Mouse (Mus musculus): ENCODE results near the gene Ambra1.
A peak's percentile ranks its signal among the peaks of the same experiment; 100 is the strongest.

Ambra1 gene

DNA sequence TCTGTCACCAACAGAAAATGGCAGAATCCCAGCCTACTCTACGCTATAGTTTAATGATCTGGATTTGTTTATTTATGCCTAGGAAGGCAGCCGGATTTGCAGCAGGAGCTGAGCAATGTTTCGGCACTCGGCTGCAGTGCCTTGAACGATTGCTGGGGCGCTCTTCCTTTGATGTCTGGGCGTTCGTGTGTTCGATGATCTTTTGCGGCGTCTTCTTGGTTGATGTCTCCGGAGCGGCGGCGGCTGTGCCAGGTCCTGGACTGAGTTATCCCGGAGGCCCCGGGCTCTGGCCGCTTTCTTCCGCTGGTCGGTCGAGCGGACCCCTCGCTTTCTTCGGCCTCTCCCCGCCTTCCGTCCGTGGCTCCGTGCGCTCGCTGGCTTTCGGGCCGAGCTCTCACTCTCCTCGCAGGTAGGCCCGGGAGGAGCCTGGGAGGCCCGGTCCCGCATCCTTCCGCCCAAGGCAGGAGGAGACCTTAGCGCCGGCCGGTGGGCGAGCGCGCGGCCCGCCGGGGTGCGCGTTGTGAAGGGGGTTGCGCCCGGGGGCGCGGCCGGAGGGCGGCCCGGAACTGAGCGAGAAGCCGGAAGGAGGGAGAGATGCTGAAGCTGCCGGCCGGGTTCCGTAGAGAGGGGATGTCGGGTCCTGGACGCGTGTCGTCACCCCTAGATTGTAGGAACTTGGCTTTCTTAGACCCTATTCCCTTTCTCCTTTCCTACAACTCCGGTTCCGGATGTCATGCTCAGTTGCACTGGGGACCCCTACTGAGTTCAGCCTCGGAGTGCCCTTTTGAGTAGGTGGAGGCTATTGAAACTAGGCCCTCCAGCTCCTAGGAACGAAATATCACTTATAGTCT, at the start of gene Ambra1:
Gene Ambra1 (plus strand): TSS at position 164 of the 851 bp plus-strand sequence.
- peak; percentile 98 for DNase-seq

DNA sequence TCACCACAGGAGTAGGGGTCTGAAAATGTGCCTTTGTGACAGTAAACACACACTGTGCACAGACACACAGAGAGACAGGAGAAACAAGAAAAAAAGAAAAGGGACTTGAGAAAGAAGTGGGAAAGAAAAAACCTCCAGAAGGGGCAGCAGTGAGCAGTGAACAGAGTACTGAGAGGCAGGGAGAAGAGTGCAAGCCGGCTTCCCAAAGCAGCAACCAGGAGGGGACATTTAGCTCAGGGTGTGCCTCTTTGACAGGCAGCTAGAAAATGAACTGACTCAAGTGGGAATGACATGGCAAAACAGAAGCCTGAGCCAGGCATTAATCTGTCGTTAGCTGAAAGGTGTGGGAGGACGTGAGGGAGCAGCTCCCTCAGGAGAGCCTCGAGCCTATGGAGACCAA, 47.1 kb upstream of the Ambra1 start:
- DNase-seq, result peak; percentile 91

DNA sequence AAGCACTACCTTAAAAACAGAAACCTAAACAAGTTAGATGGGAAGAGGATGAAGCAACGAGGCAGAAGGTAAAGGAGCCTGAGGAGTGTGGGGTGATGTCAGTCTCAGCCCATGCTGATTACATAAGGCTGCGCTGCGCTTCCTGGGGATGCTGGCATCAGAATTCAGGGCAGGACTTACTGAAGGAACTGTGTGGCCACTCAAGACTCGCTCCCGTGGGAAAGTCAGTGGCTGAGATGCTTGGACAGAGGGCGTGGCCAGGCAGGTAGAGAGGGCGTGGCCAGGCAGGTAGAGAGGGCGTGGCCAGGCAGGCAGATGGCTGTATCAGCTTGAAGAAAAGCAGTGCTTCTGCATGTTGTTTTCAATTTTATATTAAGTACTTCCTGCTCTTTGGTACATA, 46.0 kb upstream of the Ambra1 start:
- DNase-seq, result peak; percentile 84

DNA sequence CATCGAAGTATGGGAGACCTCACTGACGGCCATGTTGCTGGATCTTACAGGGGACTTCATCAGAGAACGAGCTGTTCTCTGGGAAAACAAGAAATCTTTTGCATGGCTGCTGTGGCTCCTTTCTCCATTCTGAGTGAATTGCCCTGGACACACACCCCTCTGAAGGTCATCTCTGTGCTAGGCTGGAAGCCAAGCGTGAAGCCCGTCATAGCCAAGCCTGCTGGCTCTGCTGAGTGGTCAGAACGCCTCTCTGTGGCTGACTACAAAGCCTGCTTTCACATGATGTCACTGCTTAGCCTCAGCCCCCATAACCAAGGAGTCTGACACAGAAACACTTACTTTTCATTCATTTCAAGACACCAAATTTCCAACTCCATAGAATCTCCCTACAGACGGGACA, 40.5 kb upstream of the Ambra1 start:
- DNase-seq, result peak; percentile 97

DNA sequence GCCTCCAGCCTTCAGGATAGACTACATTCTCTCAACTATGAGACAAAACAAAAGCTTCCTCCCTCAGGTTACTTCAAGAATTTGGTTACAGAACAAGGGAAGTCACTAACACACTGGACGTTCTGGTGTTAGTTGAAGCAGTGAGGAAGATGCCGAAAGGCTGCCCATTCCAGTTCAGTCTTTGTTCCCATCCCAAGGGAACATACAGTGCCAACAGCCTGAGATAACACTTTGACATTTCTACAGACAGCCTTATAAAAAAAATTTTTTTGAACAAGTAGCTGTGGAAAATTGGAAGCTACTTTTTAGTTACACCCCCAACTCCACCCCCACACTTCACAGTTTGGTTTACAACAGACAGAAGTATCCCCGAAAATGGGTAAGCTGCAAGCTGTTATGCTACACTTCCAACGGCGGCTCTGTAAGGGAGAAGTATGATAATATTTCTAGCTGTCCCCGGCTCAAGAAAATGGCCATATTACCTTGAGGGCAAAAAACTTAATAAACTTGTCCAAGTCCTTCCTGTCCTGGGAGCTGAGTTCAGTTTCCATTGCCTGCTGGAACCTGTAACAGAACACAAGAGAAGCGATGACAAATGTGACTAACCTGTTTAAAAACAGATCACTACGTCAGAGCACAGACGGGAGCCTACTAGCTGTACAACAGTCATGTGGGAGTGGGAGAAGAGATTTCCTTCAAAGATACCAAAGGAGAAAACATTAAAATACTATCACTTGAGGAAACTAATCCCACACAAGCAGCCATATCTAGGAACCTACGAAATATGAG, 34.3 kb upstream of the Ambra1 start:
- DNase-seq, result peak; percentile 81

DNA sequence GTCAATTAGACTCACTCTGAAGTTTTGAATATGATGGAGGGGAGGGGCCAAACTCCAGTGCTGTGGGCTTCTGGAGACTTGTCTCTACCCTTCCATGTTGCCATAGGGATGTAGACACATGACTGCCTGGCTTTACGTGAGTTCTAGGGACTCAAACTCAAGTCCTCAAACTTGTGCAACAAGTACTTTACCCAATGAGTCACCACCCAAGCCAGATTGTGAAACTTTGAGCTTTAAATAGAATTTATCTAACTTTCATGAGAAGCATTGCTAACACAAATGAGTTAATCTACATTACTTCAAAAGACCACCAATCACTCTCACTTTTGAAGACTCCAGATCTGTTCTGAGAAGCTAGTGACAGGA, 33.7 kb upstream of the Ambra1 start:
- peak; percentile 84 for DNase-seq

DNA sequence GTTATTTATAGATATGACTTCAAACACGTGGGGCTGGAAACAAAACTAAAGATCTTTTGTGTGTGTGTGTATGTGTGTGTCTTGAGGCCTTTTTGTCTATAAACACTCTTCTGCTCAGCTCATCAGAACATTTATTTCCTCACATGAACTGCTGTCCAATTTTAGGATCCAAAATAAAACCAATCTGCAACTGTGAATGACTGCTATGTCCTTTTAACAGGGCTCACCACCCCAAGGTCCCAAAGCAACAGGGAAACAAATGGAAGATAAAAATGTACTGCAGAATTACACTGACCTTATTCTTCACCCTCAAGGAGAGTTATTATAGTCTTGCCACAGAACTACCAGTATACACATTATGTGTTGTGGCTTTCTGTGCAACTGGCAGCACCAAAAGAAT, 30.7 kb upstream of the Ambra1 start:
- peak; percentile 69 for DNase-seq

DNA sequence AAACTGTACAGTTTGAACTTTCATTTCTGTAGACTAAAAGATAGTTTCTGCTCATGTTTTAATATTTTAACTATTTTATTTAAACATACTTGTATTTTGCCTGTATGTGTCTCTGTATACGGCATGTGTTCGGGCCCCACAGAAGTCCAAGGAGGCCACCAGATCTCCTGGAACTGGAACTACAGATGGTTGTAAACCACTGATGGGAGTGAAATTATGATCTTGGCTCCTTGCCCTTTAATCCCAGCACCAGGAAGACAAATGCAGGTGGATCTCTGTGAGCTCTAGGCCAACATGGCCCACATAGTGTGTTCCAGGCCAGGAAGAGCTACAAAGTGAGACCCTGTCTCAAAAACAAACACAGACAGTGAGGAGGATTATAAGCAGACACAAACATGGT, 28.6 kb upstream of the Ambra1 start:
- peak; percentile 63 for DNase-seq

DNA sequence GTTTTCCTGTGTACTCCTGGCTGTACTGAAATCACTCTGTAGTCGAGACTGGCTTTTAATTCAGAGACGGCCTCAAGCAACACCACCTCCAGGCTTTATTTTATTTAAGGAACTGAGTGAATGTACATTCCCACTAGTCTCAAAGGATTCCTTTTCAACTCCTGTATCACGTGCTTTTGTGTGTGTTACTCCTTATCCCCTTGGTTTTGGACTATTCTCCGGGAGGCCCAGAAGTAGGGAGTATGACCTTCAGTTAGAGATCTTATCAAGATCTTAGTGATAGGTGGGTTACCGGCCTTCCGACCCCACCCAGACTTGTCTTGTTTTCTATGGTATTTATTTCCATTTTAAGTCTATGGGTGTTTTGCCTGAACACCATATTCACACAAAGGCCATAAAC, 24.2 kb upstream of the Ambra1 start:
- DNase-seq, result peak; percentile 29

DNA sequence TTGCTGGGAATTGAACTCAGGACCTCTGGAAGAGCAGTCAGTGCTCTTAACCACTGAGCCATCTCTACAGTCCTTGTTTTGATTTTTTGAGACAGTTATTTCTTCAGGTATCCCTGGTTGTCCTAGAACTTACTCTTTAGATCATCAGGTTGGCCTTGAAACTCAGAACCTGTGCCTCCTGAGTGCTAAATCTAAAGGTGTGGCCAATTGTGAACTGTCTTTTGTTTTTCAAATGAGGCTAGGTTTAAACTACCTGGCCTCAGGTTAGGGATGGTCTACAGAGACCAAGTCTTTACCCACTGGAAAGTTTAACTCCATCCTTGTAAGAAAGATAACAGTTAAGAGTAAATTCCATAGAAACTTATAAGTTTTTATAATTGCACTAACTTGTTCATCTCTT, 23.5 kb upstream of the Ambra1 start:
- DNase-seq, result peak; percentile 3

DNA sequence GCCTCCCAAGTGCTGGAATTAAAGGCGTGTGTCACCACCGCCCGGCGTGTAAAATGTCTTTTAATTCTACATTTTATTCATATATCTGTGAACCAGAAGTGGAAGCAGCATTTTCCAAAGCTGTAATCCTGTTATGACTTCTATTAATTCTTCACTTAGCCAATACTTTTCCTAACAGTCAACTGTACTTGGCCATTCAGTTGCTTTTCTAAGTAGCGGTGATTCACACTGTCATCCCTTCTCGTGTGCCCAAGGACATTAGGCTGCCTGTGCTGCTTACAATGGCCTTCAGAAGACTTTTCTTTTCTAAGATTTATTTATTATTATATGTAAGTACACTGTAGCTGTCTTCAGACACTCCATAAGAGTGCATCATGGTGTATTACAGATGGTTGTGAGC, 21.6 kb upstream of the Ambra1 start:
- DNase-seq, result peak; percentile 54

DNA sequence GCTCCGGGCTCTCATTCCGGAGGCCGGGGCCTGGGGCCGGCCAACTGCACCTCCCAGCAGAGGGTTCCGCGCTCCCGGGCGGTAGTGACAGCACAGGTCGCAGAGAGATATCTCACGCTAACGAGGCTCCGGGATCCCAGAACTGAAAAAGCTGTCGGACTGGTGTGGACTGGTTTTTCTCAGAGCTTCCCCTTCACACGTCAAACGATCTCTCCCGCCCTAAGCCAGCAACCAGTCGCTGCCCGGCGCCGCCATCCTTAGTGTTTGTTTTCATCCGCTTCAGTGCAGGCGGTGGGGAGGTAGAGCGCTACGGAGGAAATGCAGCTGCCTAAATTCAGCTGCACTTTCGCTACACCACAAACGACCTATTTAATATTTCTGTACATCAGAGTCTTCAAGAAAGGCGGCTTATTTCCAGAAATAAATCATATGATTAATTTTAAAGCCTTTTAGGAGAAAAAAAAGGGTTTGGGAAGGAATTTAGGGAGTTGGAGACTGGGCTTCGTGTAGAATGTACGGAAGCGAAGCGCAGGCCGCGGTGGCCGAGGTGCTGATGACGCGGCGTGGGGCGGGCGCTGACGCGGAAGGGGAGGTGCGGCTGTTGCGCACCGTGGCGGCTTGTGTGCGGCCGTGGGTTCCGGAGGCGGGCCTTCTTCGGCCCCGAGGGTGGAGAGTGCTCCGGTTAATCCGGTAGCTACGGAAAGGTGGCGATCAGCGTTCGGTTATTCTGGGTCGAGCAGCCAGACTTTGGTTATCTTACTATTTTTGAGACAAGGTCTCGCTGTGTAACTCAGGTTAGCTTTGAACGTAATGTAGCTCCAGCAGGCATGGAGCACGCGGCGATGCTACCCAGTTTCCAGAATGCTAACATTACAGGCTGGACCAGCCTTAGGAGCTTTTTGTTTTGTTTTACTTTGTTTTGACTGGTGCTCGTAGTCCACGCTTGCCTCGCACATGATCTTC, 19.4 kb upstream of the Ambra1 start, which contains the start of the genes Atg13 and Harbi1:
Gene Atg13 (minus strand): TSS at position 305 of the 963 bp plus-strand sequence.
Gene Harbi1 (plus strand): TSS at position 581 of the 963 bp plus-strand sequence.
- DNase-seq, result peak; percentile 99

DNA sequence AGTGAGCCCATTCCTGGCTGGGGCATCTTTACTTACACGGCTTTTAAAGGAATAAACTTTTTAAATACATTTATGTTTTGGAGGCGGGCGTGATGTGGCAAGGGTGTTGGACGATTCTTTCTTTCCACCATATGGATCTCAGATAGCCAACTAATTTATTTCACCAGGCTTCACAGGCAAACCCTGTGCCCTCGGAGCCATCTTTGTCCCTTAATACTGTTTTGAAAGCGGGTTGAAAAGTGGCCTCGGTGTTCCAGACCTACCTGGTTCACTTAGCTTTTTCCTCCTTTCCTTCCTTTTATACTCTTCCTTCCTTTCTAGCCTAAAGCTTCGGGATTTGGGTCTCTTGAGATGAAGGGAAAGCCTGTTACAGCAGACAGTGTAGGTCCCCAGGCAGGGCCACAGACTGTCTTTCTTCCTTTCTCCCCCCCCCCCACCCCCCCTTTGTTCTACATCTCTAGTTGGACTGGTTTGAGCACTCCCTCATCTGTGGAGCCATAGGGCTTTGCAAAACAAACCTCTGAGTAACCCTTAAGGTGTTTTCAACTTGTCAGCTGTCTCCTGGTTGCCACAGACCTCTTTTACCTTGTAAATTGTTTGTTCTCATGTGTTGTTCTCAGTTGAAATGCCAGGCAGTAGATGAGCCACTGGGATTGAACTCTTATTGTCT, 18.5 kb upstream of the Ambra1 start:
- DNase-seq, result peak; percentile 75

DNA sequence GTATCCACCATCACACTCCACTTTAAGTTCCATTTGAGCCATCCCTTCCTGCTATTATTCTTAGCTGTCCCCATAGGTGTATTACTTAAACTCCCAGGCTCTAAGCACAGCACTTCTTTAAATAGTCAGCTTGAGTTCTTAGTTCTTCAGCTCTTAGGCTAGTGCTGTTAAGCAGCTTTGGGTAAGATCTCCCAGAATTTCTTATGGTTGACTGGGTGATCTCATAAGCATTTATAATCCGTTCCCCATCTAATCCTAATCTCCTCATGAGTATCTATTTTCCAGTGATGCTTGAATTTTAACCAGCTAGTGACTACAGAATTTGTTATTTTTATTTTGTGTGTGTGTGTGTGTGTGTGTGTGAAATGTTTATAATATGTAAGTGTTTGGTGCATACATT, 15.0 kb upstream of the Ambra1 start:
- no peak for DNase-seq

DNA sequence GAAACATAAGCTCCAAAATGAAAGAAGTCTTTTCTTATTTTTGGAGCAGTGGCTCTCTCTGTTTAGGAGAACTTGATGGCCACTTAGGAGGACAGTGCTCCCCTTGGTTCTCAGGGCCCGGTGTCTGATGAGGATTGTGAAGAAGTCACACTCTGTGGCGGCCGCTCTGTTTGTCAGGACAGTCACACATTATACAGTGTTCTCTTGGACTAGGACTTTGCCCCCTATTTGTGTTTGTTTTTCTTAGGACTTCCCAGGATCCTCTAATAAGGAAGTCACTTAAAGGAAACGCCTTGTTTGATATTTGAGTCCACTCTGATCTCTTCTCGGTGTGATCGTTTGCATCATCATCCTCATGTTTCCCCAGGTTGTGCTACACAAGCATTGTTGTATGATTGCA, 11.7 kb upstream of the Ambra1 start:
- DNase-seq, result no peak

DNA sequence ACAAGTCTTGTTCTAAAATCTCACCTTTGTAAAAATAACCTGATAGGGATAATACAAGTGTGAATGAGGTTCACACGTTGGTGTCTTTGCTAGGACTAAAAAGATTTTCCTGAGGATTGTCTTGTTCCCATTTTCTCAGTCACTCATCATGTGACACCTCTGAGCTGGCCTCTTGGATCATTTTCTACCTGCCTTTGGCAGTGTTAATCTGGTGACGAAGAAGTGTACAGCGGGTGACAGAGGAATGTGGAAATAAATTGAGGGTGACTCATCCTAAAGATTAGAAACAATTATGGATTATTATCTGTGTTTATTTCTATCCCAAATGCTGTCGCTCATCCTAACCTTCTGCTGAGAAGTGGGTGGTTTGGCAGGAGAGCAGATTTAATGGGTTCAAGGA, 6.6 kb upstream of the Ambra1 start:
- peak; percentile 45 for DNase-seq

DNA sequence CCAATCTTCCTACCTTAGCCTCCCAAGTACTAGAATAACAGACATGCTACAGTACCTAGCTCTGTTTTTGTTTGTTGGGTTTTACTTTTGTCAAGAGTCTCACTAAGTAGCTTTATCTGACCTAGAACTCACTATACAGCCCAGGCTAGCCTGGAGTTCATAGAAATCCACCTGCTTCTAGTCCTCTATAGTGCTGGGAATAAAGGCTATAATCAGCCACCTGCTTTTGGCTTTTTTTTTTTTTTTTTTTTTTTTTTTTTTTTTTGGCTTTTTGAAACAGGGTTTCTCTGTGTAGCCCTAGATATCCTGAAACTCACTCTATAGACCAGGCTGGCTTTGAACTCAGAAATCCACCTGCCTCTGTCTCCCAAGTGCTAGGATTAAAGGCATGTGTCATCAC, 6.0 kb upstream of the Ambra1 start:
- DNase-seq, result peak; percentile 16

DNA sequence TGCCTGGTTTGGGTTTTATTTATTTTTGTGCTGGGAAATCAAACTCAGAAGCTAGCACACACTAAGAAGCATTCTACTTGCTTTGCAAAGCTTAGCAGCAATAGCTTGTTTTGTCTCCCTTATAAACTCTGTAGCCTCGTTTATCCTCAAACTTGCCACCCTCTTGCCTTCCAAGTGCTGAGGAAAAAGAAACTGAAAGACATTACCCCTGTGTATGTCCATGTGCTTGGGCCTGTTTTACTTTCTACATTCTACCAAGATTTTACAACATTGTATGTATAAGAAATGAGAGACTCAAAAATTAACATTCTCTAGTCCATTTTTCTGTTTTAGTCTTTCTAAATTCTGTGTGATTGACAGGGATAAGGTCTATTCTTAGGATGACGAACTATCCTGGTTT, 5.2 kb upstream of the Ambra1 start:
- peak; percentile 2 for DNase-seq

DNA sequence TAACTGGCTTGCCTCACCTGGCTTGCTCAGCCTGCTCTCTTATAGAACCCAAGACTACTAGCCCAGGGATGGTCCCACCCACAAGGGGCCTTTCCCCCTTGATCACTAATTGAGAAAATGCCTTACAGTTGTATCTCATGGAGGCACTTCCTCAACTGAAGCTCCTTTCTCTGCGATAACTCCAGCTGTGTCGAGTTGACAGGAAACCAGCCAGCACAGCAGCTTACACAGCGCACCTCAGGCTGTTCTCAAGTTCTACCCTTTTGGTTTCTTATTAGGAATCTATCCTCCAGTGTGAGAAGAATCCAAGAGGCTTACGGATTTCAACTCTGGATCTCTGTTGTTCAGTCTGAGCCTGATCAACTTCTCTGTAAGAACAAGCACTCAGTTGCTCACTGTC, 4.5 kb upstream of the Ambra1 start:
- peak; percentile 73 for DNase-seq

DNA sequence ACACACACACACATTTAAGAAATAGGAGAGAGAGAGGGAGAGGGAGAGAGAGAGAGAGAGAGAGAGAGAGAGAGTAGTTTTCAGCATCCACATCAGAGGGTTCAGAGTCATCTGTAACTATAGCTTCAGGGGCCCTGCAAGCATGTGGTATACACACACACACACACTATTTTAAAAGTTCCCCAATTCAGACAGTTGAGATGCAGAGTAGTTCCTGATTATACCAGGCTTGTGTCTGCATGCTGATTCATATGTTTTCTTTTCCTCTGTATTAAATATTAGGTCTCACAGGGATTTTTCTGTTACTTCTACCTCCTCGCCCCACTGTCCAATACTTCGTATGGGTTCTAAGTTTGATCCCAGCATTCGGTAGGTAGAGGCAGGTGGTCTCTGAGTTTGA, 2.9 kb upstream of the Ambra1 start:
- peak; percentile 73 for DNase-seq

DNA sequence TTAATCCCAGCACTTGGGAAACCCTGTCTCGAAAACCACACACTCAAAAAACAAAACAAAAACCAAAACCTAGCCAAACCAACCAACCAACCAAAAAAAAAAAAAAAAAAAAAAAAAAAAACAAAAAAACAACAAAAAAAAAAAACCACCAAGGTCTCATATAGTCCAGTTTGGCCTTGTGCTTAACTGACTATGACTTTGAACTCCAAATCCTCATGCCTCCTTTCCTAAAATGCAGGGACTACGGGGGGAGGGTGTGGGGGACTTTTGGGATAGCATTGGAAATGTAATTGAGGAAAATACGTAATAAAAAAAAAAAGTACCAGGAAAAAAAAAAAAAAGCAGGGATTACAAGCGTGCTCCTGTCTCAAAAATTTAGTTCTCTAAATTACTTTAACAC, 363 bp upstream of the Ambra1 start:
- no peak for DNase-seq

DNA sequence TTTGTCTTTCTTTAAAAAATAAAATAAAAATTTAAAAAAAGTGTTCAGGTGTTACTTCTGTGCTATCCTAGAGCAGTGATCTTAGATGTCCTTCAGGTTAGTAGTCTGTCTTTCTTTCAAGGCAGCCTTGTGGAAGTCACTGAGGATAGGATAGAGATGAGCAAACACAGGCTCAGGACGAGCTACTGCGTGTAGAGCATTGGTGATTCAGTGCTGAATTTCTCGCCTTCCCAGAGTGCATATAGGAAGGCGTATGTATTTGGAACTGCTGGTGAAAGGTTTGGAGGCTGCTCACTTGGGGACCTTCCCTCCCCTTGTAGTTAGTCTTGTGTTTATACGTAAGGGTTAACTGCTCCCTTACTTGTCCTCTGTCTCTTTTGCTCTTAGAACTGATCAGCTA, 5.3 kb downstream of the Ambra1 start:
- peak; percentile 56 for DNase-seq

All from heart, adult 11 months (tissue).